Mouse (Mus musculus) left cerebral cortex, postnatal 36 days (tissue): Measurements from ENCODE around the gene Ints7. TPM values are rescaled to one million over a fixed set of nuclear protein-coding genes. Genes with fewer than 3 reads are reported as not detected.

Experiments
- DNase-seq, 2 experiments: peaks; one replicate each; pipeline ENCODE4 v3.0.0; 2021 to 2022; ENCODE audit warnings: low spot score in 2 of 2, mixed read lengths in 1 of 2
- intact Hi-C: fragments of 180-260 bp; cut with DNase I; formaldehyde crosslinking; loops from one replicate; pipeline ENCODE4 v1.15.1; 2025
- total RNA-seq, 2 experiments: library from RNA; stranded (reverse); gene quantifications; 2 replicates each; pipeline ENCODE4 v1.2.3; 2021

Gene Ints7
- total RNA-seq = 10 to 100 TPM; 32.6 to 40.9 TPM

DNA sequence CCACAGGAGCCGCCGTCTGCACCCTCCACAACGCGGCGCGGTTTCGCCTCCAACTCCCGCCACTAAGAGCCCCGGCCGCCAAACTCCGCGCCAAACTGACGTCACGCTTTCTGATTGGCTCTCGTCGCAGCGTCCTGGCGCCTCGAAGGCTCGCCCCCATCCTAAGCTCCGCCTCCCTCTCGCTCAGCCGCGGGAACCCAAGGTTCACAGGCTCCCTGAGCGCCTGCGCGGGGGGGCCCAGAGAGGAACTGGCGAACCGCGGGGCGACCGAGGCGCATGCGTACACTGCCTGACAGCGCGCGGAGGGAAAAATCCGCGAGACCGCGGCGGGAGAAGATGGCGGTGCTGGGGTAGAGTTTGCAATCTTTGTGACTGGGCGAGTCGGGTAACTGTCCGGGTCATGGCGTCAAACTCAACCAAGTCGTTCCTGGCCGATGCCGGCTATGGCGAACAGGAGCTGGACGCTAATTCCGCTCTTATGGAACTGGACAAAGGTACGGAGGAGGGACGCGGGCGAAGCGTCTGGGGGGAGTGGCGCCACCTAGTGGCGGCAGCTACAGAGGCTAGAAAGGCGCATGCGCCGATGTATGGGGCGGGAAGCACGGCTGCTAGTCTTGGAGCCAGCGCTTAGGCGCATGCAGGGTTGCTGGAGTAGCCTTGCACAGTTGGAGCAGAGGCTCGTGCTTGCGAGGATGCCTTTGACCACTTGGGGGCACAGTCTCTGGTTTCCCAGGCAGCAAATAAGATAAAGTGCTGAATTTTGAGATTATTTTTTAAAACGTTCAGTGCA is at the start of gene Ints7, which contains the start of gene Dtl:
TSS of gene Ints7 (plus strand) at position 179 of the 790 bp plus-strand sequence.
TSS of gene Dtl (minus strand) at position 87 of the 790 bp plus-strand sequence.
- peak; percentile 99 for DNase-seq
- intact Hi-C loops = loop anchor here (2.0 to 5.0 kb wide), 3 partner anchors 142 to 332 kb away; partner anchors contain the start of genes Lpgat1 and Slc30a1

DNA sequence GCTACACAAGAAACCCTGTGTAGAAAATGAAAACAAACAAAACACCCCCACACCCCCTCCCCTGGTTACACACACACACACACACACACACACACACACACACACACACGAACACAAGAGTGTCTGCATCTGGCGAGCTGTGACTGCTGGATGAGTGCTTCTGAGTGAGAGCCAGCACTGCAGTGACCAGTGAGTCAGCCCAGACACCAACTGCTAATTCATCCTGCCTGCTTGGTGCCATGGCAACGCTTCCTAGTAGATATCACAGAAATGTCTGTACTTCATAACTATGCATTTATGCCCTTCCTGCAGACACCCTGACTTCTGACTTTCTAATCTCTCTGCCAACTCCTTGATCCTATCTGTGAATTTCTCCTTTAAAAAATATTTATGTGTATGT is 48.3 kb upstream of the Ints7 start:
- peak in 1 of 2 experiments; percentile 24 for DNase-seq
- intact Hi-C loops = no loop called here

DNA sequence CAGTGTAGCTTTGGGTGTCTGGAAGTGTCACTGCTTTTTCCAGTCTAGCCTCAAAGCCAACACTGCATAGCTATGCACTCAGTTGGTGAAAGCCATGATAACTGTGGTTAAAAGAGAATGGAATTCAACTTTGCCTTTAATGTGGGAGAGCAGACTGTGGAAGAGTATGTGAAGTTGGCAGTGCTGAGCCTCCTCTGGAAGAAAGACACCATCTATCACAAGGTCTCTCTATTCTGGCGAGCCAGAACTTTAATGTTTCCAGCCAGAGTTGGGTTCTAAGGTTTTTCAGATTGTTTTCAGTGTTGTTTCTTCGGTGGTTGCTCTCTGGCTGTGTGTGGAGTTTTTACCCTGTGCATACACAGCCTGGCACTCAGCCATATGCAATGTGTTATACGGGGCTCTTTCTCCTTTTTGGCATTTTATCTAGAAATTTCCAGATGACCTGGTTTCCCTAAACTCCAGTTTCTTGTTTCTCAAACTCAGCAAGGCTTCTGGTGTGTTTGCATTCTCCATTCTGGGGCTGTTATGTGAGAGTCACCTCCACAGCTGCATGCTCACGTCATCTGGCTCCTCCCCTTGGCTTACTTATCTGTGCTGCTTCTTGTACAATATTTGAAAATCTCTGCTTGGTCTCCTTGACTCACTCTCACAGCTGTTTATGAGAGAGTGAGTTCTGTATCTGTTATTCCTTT is 47.4 kb upstream of the Ints7 start:
- no peak for DNase-seq
- intact Hi-C loops = no loop called here

DNA sequence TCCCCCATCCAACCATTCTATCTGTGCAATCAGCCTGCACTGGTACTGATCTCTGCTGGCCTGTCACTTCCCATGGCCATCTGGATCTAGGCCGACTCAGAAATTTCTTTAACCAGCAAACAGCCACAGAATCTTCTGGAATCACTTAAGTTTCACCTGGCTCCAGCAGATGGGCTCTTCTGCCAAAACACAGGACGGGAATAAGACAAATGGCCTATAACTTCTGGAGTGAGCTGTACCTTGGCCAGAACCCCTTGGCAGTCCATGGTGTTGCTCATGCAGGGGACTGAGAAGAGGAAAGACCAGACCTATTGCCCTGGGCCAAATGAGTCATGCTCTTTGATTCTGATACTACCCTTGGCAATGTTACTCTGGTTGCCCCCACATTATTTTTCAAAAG is 46.0 kb upstream of the Ints7 start:
- intact Hi-C loops = no loop called here
- DNase-seq = no peak

DNA sequence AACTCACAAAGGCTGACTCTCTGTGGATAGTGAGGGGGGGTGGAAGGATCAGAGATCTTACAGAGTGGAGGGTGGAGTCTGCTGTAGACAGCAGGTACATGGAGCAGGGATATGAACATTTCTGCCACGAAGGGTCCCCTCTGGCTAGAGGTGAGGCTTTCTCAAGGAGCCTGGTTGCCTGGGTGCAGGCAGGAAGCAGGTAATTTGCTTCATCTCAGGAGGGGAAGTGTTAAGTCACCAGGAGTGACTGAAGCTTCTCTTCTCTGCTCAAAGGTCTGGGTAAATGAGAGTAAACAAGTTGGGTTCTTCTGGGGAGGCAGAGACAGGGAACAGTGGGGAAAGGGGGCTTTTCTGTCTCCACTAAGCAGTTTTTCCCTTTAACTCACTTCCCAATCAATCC is 44.4 kb upstream of the Ints7 start:
- no peak for DNase-seq
- intact Hi-C loops = no loop called here

DNA sequence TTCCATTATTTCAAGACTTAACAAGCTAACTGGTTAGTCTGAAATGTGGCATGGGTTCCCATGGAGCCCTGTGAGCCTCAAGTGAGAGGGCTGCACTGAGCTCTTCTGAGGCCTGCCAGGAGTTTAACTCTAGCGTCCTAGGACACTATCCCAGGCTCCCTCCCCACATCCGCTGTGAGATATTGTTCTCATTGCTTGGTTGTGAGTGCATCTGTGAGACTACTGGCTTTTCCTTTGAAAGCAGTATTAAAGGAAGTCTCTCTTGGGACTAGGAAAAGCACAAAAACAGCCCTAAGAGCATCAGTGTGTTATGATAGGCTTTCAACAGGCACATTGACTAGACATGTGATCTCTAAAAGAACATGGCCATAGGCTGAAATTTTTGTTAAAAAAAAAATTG is 40.5 kb upstream of the Ints7 start:
- DNase-seq = no peak
- intact Hi-C loops = no loop called here

DNA sequence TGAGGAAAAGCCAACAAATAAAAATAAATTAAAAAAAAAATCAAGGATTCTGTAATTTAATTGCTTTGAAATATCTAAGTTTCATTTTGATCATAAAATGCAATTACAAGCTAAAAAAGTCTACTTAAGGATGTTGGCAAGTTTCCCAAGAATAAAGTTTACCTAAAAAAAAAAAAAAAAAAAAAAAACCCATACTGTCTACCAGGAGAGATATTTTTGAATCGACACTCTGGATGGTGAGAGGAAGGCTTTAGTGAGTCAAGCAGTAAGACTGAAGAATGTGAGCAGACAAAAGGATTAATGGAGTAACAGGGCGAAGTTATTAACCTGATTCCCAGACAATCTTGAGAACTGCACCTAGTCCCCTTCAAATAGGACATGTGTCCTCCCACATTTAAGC is 35.1 kb upstream of the Ints7 start:
- intact Hi-C loops = no loop called here
- DNase-seq = no peak

DNA sequence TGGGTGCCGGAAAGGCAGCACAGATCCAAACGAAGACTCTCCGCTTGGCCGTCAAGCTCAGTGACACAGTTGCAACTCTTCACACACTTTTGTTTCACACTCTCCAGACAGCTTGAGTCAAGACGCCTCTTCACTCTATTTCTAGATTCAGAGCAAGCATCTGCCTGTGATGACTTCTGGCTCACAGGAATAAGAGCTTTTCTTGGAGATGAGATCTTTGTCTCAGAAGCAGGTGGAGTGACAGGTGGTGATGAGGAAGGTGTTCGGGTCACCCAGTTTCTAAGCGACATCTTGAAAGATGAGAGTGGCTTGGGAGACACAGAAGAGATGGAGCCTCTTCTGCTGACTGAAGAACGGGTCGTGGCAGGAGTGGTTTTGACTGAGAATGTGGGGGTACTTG is 34.4 kb upstream of the Ints7 start:
- intact Hi-C loops = loop anchor here (1.0 kb wide), 2 partner anchors 71 to 145 kb away; no protein-coding TSS in a partner anchor
- DNase-seq = peak; percentile 56 to 66

DNA sequence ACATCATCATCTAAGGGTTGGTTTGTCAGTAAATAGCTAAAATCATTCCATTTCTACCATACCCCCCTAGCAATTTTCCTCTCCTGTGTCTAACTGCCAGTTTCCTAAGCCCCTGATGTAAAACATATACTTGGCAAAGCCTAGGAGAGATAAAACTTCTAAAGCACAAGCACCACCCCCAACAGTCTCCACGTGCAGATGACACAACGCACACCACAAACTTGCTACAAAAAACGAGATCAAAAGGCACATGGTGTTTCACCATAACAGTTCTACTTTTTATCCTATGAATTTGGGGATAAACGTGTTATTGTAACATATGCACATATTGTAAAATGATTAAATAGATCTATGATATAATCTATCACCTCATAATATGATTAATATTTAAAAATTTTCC is 33.8 kb upstream of the Ints7 start:
- intact Hi-C loops = loop anchor here (1.0 kb wide), 2 partner anchors 71 to 145 kb away; no protein-coding TSS in a partner anchor
- no peak for DNase-seq

DNA sequence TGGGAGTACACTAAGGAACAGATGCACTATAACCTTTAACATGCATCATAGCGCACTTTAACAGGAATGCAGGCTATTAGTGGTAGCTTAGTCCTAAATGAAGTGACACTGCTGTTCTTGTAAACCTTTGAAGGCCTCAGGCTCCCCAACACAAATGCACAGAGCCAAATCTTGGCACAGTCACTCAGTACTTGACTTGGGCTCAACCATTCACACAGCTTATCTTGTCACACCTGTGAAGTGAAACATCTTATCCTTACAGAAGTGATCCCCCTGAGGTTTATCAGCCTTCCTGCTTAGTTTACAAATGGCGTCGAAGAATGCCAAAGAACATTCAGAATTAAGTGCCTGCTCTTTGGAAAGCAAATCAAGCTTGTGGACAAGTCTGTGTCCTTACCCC is 31.7 kb upstream of the Ints7 start:
- DNase-seq = no peak
- intact Hi-C loops = no loop called here

DNA sequence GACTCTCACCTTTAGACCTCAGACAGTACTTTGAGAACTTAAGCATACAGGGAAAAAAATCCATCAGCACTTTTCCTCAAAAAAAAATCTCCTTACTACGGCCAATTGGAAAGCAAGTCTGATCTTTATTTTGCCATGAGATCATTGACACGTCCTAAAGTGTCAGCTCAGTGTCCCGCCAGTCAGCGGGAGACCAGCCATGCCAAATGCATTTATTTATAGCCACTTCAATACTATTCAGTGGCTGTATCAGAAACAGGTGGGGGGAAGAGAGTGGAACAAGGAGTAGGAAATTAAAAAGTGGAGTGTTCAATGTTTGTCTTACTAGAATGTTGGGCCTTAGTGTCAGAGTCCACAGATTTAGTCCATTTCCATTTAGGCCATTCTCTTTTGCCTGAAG is 24.6 kb upstream of the Ints7 start:
- no peak for DNase-seq
- intact Hi-C loops = no loop called here

DNA sequence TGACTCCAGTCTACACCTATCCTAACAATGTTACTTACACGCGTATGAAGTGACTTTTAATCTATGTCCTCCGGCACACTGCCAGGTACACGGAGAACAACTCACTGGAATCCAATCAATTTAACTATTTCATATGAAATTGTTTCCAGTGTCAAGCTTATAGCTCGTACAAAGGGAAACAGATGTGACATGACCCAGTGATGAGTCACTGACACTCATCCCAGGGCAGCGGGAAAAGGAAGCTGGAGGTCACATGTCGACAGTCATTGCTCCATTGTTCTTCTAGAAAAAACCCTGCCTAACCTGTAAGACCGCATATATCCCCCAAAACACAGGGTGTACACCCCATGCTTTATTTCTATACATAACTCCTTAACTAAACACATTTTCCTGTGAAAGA is 18.3 kb upstream of the Ints7 start:
- intact Hi-C loops = no loop called here

DNA sequence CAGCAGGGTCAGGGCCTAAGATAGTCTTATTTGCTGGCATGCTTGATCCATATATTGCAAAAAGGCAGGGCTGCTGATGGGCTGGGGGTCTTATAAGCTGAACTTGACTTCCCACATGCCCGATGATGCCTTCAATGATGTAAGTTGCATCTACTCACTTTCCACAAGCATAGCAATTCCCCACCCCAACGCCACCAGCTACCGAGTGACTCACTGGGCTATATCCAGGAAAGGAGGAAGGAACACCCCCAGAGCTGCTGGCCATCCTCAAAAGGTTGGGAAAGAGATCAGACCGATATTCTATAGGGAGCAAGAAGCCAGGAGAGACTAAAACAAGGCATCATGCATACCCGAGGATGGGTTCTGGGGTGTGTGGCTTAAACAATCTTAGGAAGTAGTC is 15.7 kb upstream of the Ints7 start:
- intact Hi-C loops = no loop called here
- no peak for DNase-seq

More for the DNA sequence above, 18.3 kb upstream of the Ints7 start:
- DNase-seq = no peak

DNA sequence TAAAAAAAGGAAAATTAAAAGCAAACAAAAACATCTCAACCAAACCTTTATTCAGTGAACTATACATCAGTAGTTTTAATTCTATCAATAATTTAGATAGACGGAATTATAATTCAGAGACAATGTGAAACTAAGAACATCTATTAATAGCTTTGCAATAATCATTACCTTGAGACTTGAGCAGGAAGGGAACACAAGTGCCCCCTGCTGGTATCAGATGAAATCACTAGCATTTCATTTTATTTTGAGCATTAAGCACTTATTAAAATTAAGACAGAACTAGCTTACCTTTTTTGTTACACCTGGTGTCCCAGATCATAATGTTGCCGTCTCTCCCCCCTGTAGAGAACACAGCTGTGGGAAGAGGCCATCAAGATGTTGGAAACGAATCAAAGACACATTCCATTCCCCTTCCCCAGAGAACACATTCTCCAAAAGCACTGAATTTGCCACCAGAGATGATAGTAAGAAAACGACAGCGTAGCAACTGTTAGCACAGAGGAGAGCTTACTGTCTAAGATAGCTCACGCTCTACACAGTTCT is 12.5 kb upstream of the Ints7 start:
- intact Hi-C loops = loop anchor here (2.0 kb wide), 2 partner anchors 172 to 250 kb away; no protein-coding TSS in a partner anchor
- no peak for DNase-seq

DNA sequence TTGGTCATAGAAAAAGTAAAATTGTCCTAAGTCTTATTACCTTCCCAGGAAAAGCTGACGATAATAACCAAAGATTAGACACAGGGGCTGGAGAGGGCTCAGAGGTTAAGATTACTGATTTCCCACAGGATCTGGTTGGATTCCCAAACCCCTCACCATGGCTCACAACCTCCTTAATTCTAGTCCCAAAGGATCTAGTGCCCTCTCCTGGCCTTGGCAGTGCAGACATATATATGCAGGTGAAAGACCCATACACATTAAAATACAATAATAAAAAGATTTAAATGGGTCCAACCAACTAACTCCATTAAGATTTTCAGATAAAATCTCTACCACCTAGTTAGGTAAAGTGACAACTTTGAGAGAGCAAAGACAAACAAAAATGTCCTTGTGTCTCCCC is 7.6 kb upstream of the Ints7 start:
- intact Hi-C loops = no loop called here
- DNase-seq = no peak

DNA sequence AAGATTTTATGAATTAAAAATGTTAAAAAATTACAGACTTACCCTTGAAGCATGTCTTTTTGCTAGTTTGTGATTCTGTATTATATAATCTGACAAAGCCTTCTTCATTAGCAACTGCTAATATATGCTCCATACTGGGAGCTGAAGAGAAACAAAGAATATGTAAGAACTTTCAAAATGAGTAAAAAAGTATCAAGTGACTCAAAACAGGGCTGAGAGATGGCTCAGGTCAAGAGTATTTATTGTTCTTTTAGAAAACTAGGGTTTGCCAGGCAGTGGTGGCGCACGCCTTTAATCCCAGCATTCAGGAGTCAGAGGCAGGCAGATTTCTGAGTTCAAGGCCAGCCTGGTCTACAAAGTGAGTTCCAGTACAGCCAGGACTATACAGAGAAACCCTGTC is 5.8 kb upstream of the Ints7 start:
- intact Hi-C loops = no loop called here
- DNase-seq = no peak

DNA sequence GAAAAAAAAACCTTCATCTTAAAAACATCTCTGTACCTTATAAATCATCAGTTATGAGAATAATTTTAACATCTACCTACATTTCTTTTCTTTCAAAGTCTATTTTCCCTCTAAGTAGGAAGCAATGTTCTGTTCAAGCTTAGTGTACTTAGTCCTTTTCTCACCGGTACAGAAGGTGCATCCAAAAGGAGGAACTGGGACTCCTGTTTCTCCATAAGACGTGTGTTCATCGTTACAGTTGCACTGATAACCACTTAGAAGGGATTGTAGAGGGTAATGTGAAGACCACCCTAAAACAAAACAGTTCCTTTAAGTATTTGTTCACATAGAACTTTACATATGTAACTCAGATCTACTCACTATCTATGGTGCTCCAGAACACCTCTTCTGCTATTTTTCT is 5.0 kb upstream of the Ints7 start:
- intact Hi-C loops = no loop called here
- no peak for DNase-seq

DNA sequence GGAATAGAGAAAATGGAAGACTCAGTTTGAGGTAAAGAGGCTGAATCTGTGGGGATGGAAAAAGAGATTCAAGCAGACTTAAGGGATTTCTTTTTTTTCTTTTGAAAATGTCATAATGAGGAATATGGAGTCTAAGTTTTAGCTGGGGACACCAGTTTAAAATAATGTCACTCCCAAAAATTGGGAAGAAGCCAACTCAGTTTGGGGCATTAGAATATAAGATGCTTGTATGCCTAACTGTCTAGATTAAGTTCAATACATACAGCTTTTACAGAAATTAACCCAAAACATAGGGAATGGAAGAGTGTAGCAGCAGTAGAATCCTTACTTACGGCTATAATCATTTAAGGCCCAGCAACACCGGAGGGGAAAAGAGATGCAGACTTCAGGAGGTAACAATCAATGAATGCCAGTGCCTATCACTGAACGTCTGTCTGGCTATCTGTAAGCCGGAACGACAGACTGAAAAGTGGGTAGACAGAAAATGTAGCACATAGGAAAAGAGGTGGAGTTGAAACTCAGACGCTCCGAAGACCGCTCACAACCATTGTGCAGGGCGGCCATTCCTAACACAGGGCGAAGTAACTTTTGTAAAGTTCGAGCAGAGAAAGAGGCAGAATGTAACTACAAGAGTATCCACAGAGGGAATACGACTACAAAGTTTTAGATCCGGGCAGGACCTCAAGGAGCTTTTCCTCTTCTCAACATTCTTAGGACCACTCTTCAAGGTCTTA is 1.4 kb upstream of the Ints7 start:
- intact Hi-C loops = no loop called here
- DNase-seq = no peak

DNA sequence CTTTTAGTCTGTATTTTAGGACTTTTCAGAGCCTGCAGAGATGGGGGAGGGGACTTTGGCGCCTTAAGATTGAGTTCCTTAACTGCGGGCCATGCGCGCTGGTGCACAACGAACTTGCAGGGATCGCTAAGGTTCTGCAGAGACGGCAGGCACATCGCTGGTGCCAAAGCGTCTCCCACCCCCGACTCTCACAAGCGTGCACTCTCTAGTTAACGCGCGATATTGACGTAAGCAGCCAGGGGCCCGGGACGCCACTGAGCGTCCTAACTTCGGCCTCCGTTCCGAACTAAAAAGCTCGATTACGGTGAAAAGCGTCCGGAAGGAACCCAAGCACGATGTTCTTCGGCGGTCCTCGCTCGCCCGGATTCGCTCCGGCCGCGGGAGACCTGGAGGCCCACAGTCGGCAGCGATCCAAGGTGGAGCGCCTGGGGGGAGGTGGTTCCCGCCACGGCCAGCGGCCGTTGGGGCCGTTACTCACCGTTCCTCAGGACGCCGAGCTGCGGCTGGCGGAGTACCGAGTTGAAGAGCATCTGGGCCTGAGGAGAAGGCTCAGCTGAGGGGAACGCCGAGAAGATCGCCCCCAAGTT is 472 bp upstream of the Ints7 start:
- DNase-seq = no peak
- intact Hi-C loops = loop anchor here (5.0 kb wide), 2 partner anchors 142 to 332 kb away; partner anchors contain the start of genes Lpgat1 and Slc30a1
